Mouse (Mus musculus): ENCODE measurements at regions not wholly inside any gene's neighbourhood (a gene's known extent, or its start where the extent isn't known, plus 50 kb on each side); places are given as distances from the start of the nearest gene placed in this dataset.

GRCm38 (mm10) chr5:24237201-24237600, 72.4 kb downstream of the Nupl2 start:
- TF ChIP-seq FLI1 (IDR thresholded peaks at IDR 0.05; ENCODE audit: low read length): no peak
- no peak for TF ChIP-seq GATA1 (IDR thresholded peaks at IDR 0.05; ENCODE audit: borderline replicate concordance, low read length)
- H3K4me3 ChIP-seq (replicated peaks): no peak overlapping the region
- peaks cover 12% of the 10 kb centered on the region for H3K4me1 ChIP-seq
- peaks cover 33% of the 10 kb centered on the region for H3K27me3 ChIP-seq (replicated peaks)
- no peaks in the 10 kb centered on the region for H3K36me3 ChIP-seq (replicated peaks; ENCODE audit: low read length)
- H3K9me3 ChIP-seq: 0 out of 2 replicates have a peak, but pooled peaks cover 5% of the 10 kb centered on the region

GRCm38 (mm10) chr5:24239006-24239405, 74.2 kb downstream of the Nupl2 start:
- Histone ChIP-seq H3K4me1 (peaks cover 12% of the 10 kb centered on the region), H3K4me3 (replicated peaks) (no peak overlapping the region), H3K36me3 (replicated peaks; ENCODE audit: low read length) (no peaks in the 10 kb centered on the region), H3K9me3 (0 out of 2 replicates have a peak, but pooled peaks cover 4% of the 10 kb centered on the region), H3K27me3 (replicated peaks) (peaks cover 36% of the 10 kb centered on the region)
- TF ChIP-seq FLI1 (IDR thresholded peaks at IDR 0.05; ENCODE audit: low read length): no peak
- no peak for TF ChIP-seq GATA1 (IDR thresholded peaks at IDR 0.05; ENCODE audit: borderline replicate concordance, low read length)

GRCm38 (mm10) chr5:24244211-24244610, 79.4 kb downstream of the Nupl2 start:
- TF ChIP-seq FLI1 (IDR thresholded peaks at IDR 0.05; ENCODE audit: low read length) (no peak), GATA1 (IDR thresholded peaks at IDR 0.05; ENCODE audit: borderline replicate concordance, low read length) (no peak)
- Histone ChIP-seq H3K36me3 (replicated peaks; ENCODE audit: low read length) (no peaks in the 10 kb centered on the region), H3K4me1 (peaks cover 12% of the 10 kb centered on the region), H3K9me3 (0 out of 2 replicates have a peak, but pooled peaks cover 7% of the 10 kb centered on the region), H3K27me3 (replicated peaks) (peaks cover 31% of the 10 kb centered on the region), H3K4me3 (replicated peaks) (no peak overlapping the region)

- Histone ChIP-seq H3K9me3 (peaks cover 30% of the 10 kb centered on the region), H3K27me3 (replicated peaks) (peaks cover 15% of the 10 kb centered on the region), H3K36me3 (replicated peaks; ENCODE audit: low read length) (no peaks in the 10 kb centered on the region), H3K4me1 (no peaks in the 10 kb centered on the region), H3K4me3 (replicated peaks) (no peak overlapping the region)
- TF ChIP-seq GATA1 (IDR thresholded peaks at IDR 0.05; ENCODE audit: borderline replicate concordance, low read length): no peak
- no peak for TF ChIP-seq FLI1 (IDR thresholded peaks at IDR 0.05; ENCODE audit: low read length)
These were observed 90.7 kb downstream of the Nupl2 start for GRCm38 (mm10) chr5:24255421-24255820.

- H3K4me3 ChIP-seq (replicated peaks): peak overlapping the region; percentile 88
- H3K4me1 ChIP-seq: peaks cover 29% of the 10 kb centered on the region
- H3K27me3 ChIP-seq (replicated peaks): peaks cover 59% of the 10 kb centered on the region
- peaks cover 10% of the 10 kb centered on the region for H3K9me3 ChIP-seq
- TF ChIP-seq FLI1 (IDR thresholded peaks at IDR 0.05; ENCODE audit: low read length) (no peak), GATA1 (IDR thresholded peaks at IDR 0.05; ENCODE audit: borderline replicate concordance, low read length) (no peak)
- H3K36me3 ChIP-seq (replicated peaks; ENCODE audit: low read length): no peaks in the 10 kb centered on the region
These were observed 90.3 kb downstream of the Kcnh2 start for GRCm38 (mm10) chr5:24261098-24261497.

- peaks cover 59% of the 10 kb centered on the region for H3K27me3 ChIP-seq (replicated peaks)
- no peaks in the 10 kb centered on the region for H3K36me3 ChIP-seq (replicated peaks; ENCODE audit: low read length)
- peaks cover 40% of the 10 kb centered on the region for H3K4me1 ChIP-seq
- H3K9me3 ChIP-seq: peaks cover 10% of the 10 kb centered on the region
- TF ChIP-seq GATA1 (IDR thresholded peaks at IDR 0.05; ENCODE audit: borderline replicate concordance, low read length) (no peak), FLI1 (IDR thresholded peaks at IDR 0.05; ENCODE audit: low read length) (no peak)
- H3K4me3 ChIP-seq (replicated peaks): no peak overlapping the region
These were observed 89.3 kb downstream of the Kcnh2 start for GRCm38 (mm10) chr5:24262146-24262545.

GRCm38 (mm10) chr5:24264151-24264550, 87.3 kb downstream of the Kcnh2 start:
- Histone ChIP-seq H3K9me3 (no peaks in the 10 kb centered on the region), H3K4me3 (replicated peaks) (no peak overlapping the region), H3K27me3 (replicated peaks) (peaks cover 53% of the 10 kb centered on the region), H3K36me3 (replicated peaks; ENCODE audit: low read length) (no peaks in the 10 kb centered on the region), H3K4me1 (peaks cover 41% of the 10 kb centered on the region)
- TF ChIP-seq FLI1 (IDR thresholded peaks at IDR 0.05; ENCODE audit: low read length) (no peak), GATA1 (IDR thresholded peaks at IDR 0.05; ENCODE audit: borderline replicate concordance, low read length) (no peak)

- peaks cover 49% of the 10 kb centered on the region for H3K4me1 ChIP-seq
- H3K27me3 ChIP-seq (replicated peaks): peaks cover 55% of the 10 kb centered on the region
- H3K4me3 ChIP-seq (replicated peaks): peak overlapping the region; percentile 53
- no peaks in the 10 kb centered on the region for H3K36me3 ChIP-seq (replicated peaks; ENCODE audit: low read length)
- H3K9me3 ChIP-seq: no peaks in the 10 kb centered on the region
- TF ChIP-seq GATA1 (IDR thresholded peaks at IDR 0.05; ENCODE audit: borderline replicate concordance, low read length) (no peak), FLI1 (IDR thresholded peaks at IDR 0.05; ENCODE audit: low read length) (no peak)
These were observed 86.0 kb downstream of the Kcnh2 start for GRCm38 (mm10) chr5:24265431-24265830.

GRCm38 (mm10) chr5:24266344-24267295, 84.8 kb downstream of the Kcnh2 start:
- Histone ChIP-seq H3K36me3 (replicated peaks; ENCODE audit: low read length) (no peaks in the 10 kb centered on the region), H3K4me1 (peaks cover 45% of the 10 kb centered on the region), H3K4me3 (replicated peaks) (peak overlapping the region; percentile 90), H3K27me3 (replicated peaks) (peaks cover 54% of the 10 kb centered on the region), H3K9me3 (no peaks in the 10 kb centered on the region)
- no peak for TF ChIP-seq FLI1 (IDR thresholded peaks at IDR 0.05; ENCODE audit: low read length)
- TF ChIP-seq GATA1 (IDR thresholded peaks at IDR 0.05; ENCODE audit: borderline replicate concordance, low read length): no peak
